10 mouse cellular contexts compared by ENCODE assay signal in the genomic region with DNA sequence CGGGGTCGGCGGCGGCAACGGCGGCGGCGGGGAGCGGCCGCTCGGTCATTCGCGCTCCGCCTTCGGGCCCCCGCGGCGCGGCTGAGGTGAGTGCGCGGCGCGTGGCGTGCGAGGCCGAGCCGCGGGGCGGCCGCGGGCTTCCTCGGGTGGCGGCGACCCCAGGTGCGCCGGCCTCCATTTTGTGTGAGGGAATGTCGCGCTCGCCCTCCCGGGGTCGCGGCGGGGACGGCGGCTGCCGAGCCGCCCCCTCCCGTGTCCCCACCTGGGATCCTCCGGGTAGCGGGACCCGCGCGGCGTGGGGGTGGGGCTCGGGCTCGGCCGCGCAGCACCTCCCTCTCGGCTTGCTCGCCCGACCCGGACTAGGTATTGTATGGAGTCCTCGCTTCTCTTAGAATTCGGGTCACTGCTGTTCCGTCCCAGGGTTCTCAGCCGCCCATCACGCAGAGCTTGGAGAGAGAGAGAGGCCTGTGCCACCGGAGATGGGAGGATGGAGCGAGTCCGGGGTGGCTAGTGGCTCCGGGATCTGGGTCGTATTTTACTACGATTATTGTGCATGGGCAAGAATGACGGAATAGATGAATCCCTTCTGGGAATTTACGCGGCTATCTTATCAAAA. TPM values are rescaled to one million over a fixed set of nuclear protein-coding genes. Genes with fewer than 3 reads are reported as not detected.
DNase-seq lines count a peak whose midpoint lies in the region; ATAC-seq and TF ChIP-seq lines count a peak whose summit lies in the region.
"Had no signal": no experiment of that assay in that cellular context is flagged by ENCODE, and none has a peak within 500 bp of the region (broad histone marks: within the 10 kb centered on the region; RNA-seq: fewer than 3 reads in every experiment).

No protein-coding gene starts in this region.

- TF ChIP-seq CTCF in kidney, adult 2 months (conservative IDR thresholded peaks at IDR 0.05; ENCODE audit: insufficient read depth, insufficient read length, low read depth, low read length) = no peak
- no peak for TF ChIP-seq CTCF in liver, adult 2 months (IDR thresholded peaks at IDR 0.05; ENCODE audit: low read depth, low read length)

- no peak for DNase-seq in kidney, adult 2 months
- no peak for DNase-seq in kidney, adult 9 months
- peak; percentile 54 for DNase-seq in forebrain, embryonic 14.5 days (ENCODE audit: low spot score)
- peak; percentile 79 for DNase-seq in intestine, embryonic 14.5 days (ENCODE audit: low spot score)
- no peak for DNase-seq in liver, adult 2 months (ENCODE audit: extremely low read depth, low read depth, low spot score)
- peak; percentile 29 for DNase-seq in retina, postnatal 7 days (ENCODE audit: low read depth, low spot score)

- no peak overlapping the region for H3K27ac ChIP-seq in kidney, adult 2 months (ENCODE audit: insufficient read depth, low read depth, low read length)
- H3K27ac ChIP-seq in brown adipose tissue, adult 24 weeks (replicated peaks; ENCODE audit: low read depth, low read length) = no peak overlapping the region
- H3K27ac ChIP-seq in forebrain, embryonic 14.5 days (ENCODE audit: low read depth, low read length) = peak overlapping the region; percentile 78
- no peak overlapping the region; the same call in none of the 2 replicates for H3K27ac ChIP-seq in intestine, embryonic 14.5 days (ENCODE audit: low read depth)
- H3K27ac ChIP-seq in liver, adult 2 months (replicated peaks; ENCODE audit: insufficient read depth, low read depth, low read length) = no peak overlapping the region

- H3K9ac ChIP-seq in forebrain, embryonic 14.5 days (ENCODE audit: low read length) = peak overlapping the region; percentile 80
- H3K9ac ChIP-seq in intestine, embryonic 14.5 days (ENCODE audit: low read length) = peak overlapping the region; percentile 64
- H3K9ac ChIP-seq in liver, adult 2 months (ENCODE audit: low read depth, low read length) = peak overlapping the region; percentile 50; the same call in 1 of the 2 replicates

- H3K4me3 ChIP-seq in kidney, adult 2 months (ENCODE audit: insufficient read depth, low read depth, low read length) = peak overlapping the region; percentile 53
- H3K4me3 ChIP-seq in brown adipose tissue, adult 24 weeks (ENCODE audit: insufficient read depth, low read depth, low read length) = peak overlapping the region; percentile 53
- H3K4me3 ChIP-seq in forebrain, embryonic 14.5 days (ENCODE audit: low read depth, low read length) = peak overlapping the region; percentile 77
- peak overlapping the region; percentile 76 for H3K4me3 ChIP-seq in intestine, embryonic 14.5 days (ENCODE audit: low read depth, low read length)
- peak overlapping the region; percentile 63; the same call in 1 of the 2 replicates for H3K4me3 ChIP-seq in liver, adult 2 months (ENCODE audit: insufficient read depth, low read depth, low read length)

- WGBS in kidney, adult 2 months = 2% methylated on average over 76 of the region's 76 CpGs
- WGBS in forebrain, embryonic 14.5 days = under 1% methylated on average over 52 of the region's 76 CpGs
- WGBS in intestine, embryonic 14.5 days = under 1% methylated on average over 39 of the region's 76 CpGs
- 3% methylated on average over 76 of the region's 76 CpGs for WGBS in liver, adult 2 months

- no peaks in the 10 kb centered on the region for H3K79me2 ChIP-seq in liver, adult 2 months (ENCODE audit: control insufficient read depth, insufficient read depth, low read length)

- no peak for TF ChIP-seq POLR2A in kidney, adult 2 months (IDR thresholded peaks at IDR 0.05; ENCODE audit: low read depth, low read length)
- TF ChIP-seq POLR2A in liver, adult 2 months (IDR thresholded peaks at IDR 0.05; ENCODE audit: extremely low read depth, insufficient read depth, low read length) = no peak

- H3K9me3 ChIP-seq in forebrain, embryonic 14.5 days (replicated peaks; ENCODE audit: control insufficient read depth, low read length) = no peaks in the 10 kb centered on the region
- no peaks in the 10 kb centered on the region for H3K9me3 ChIP-seq in intestine, embryonic 14.5 days (ENCODE audit: control insufficient read depth, low read length)

- peak overlapping the region; percentile 88 for H3K4me2 ChIP-seq in forebrain, embryonic 14.5 days (ENCODE audit: low read length)
- peak overlapping the region; percentile 94 for H3K4me2 ChIP-seq in intestine, embryonic 14.5 days (ENCODE audit: low read length)

- H3K27me3 ChIP-seq in kidney, adult 2 months (replicated peaks; ENCODE audit: control insufficient read depth, insufficient read depth, low read length) = peaks cover 13% of the 10 kb centered on the region
- H3K27me3 ChIP-seq in forebrain, embryonic 14.5 days (replicated peaks; ENCODE audit: control insufficient read depth, insufficient read depth, low read length) = 0 out of 2 replicates have a peak, but pooled peaks cover 3% of the 10 kb centered on the region
- H3K27me3 ChIP-seq in intestine, embryonic 14.5 days (replicated peaks; ENCODE audit: control insufficient read depth, insufficient read depth, low read length) = peaks cover 16% of the 10 kb centered on the region; the same call in 1 of the 2 replicates
- H3K27me3 ChIP-seq in liver, adult 2 months (ENCODE audit: control insufficient read depth, insufficient read depth, low read length) = peaks cover 17% of the 10 kb centered on the region

- H3K36me3 ChIP-seq in kidney, adult 2 months (ENCODE audit: control insufficient read depth, insufficient read depth, low read length) = no peaks in the 10 kb centered on the region
- no peaks in the 10 kb centered on the region for H3K36me3 ChIP-seq in forebrain, embryonic 14.5 days (ENCODE audit: control insufficient read depth, insufficient read depth, low read length)
- no peaks in the 10 kb centered on the region for H3K36me3 ChIP-seq in intestine, embryonic 14.5 days (ENCODE audit: control insufficient read depth, insufficient read depth, low read length)
- H3K36me3 ChIP-seq in liver, adult 2 months (ENCODE audit: control insufficient read depth, insufficient read depth, low read length) = no peaks in the 10 kb centered on the region

- no peaks in the 10 kb centered on the region; the same call in 1 of the 2 replicates for H3K4me1 ChIP-seq in kidney, adult 2 months (ENCODE audit: control insufficient read depth, insufficient read depth, low read length)
- no peaks in the 10 kb centered on the region for H3K4me1 ChIP-seq in brown adipose tissue, adult 24 weeks (ENCODE audit: control insufficient read depth, insufficient read depth, insufficient read length, low read length)
- H3K4me1 ChIP-seq in forebrain, embryonic 14.5 days (ENCODE audit: control insufficient read depth, insufficient read depth, low read length) = peaks cover 3% of the 10 kb centered on the region; the same call in 1 of the 2 replicates
- 0 out of 2 replicates have a peak, but pooled peaks cover 4% of the 10 kb centered on the region for H3K4me1 ChIP-seq in intestine, embryonic 14.5 days (replicated peaks; ENCODE audit: control insufficient read depth, insufficient read depth, low read length)
- no peaks in the 10 kb centered on the region for H3K4me1 ChIP-seq in liver, adult 2 months (ENCODE audit: control insufficient read depth, insufficient read depth, low read length)

- ATAC-seq in forebrain, embryonic 14.5 days = peak; percentile 81
- ATAC-seq in intestine, embryonic 14.5 days (replicated peaks; ENCODE audit: low FRiP score, low TSS enrichment, low read depth) = peak; percentile 67
- ATAC-seq in monocyte, adult 5-6 weeks (replicated peaks; ENCODE audit: insufficient number of reproducible peaks, low FRiP score, low TSS enrichment, poor library complexity, severe bottlenecking) = no peak

RNA-seq across cellular contexts. Expression of a gene that starts 4.6 kb away (rescaled TPM):
- 0.06 and 0.23 TPM in 2 replicates for polyA plus RNA-seq in kidney, adult 2 months (2012; rRNA removed)
- not detected in 2 replicates for polyA plus RNA-seq in brown adipose tissue, adult 24 weeks (2012; ENCODE audit: insufficient read depth, insufficient read length, missing spikeins)
- 14.9 and 18.1 TPM in 2 replicates for polyA plus RNA-seq in forebrain, embryonic 14.5 days (2014; fragmentation: Nextera tagmentation; extraction: Ambion mirVana)
- 5.5 and 7.0 TPM in 2 replicates for polyA plus RNA-seq in intestine, embryonic 14.5 days (2014; fragmentation: Nextera tagmentation; extraction: Ambion mirVana)
- under 0.01 and 0.07 TPM in 2 replicates for total RNA-seq in liver, adult 2 months (2014; rRNA removed)
- not detected in 2 replicates for polyA plus RNA-seq in liver, adult 2 months (2012; rRNA removed)
- total RNA-seq in monocyte, adult 5-6 weeks (2017) = 0.10 to 0.64 TPM (median 0.19 TPM) in 3 replicates

RNA-seq across cellular contexts. Expression of a gene that starts 27.3 kb away (rescaled TPM):
- polyA plus RNA-seq in kidney, adult 2 months (2012; rRNA removed) = 0.92 and 1.8 TPM in 2 replicates
- 5.5 and 17.4 TPM in 2 replicates for polyA plus RNA-seq in brown adipose tissue, adult 24 weeks (2012; ENCODE audit: insufficient read depth, insufficient read length, missing spikeins)
- polyA plus RNA-seq in forebrain, embryonic 14.5 days (2014; fragmentation: Nextera tagmentation; extraction: Ambion mirVana) = 1.1 and 1.6 TPM in 2 replicates
- polyA plus RNA-seq in intestine, embryonic 14.5 days (2014; fragmentation: Nextera tagmentation; extraction: Ambion mirVana) = 3.7 and 5.9 TPM in 2 replicates
- total RNA-seq in liver, adult 2 months (2014; rRNA removed) = not detected in 2 replicates
- polyA plus RNA-seq in liver, adult 2 months (2012; rRNA removed) = not detected in 2 replicates
- total RNA-seq in monocyte, adult 5-6 weeks (2017) = 1.2 to 5.6 TPM (median 1.3 TPM) in 3 replicates

RNA-seq across cellular contexts. Expression of a gene that starts 37.6 kb away (rescaled TPM):
- polyA plus RNA-seq in kidney, adult 2 months (2012; rRNA removed) = 0.22 and 0.49 TPM in 2 replicates
- not detected in 2 replicates for polyA plus RNA-seq in brown adipose tissue, adult 24 weeks (2012; ENCODE audit: insufficient read depth, insufficient read length, missing spikeins)
- polyA plus RNA-seq in forebrain, embryonic 14.5 days (2014; fragmentation: Nextera tagmentation; extraction: Ambion mirVana) = not detected in 2 replicates
- not detected in 2 replicates for polyA plus RNA-seq in intestine, embryonic 14.5 days (2014; fragmentation: Nextera tagmentation; extraction: Ambion mirVana)
- total RNA-seq in liver, adult 2 months (2014; rRNA removed) = not detected in 2 replicates
- not detected in 2 replicates for polyA plus RNA-seq in liver, adult 2 months (2012; rRNA removed)
- total RNA-seq in monocyte, adult 5-6 weeks (2017) = not detected in 3 replicates
- total RNA-seq: left cerebral cortex, postnatal 10 days; MEL had no signal

Comparison
In these comparisons a context has a peak if more than half of its experiments do, and no peak if none do; other contexts are left out.
1. DNase-seq: peak in forebrain, embryonic 14.5 days (single experiment), intestine, embryonic 14.5 days (single experiment) and retina, postnatal 7 days (single experiment); none in kidney, adult 2 months (single experiment), kidney, adult 9 months (single experiment) and liver, adult 2 months (single experiment).
2. Peak in every context shown above with its lines, with median percentiles within 50 percentile points of each other: H3K4me3 ChIP-seq and H3K9ac ChIP-seq.